Mouse (Mus musculus): ENCODE data around the gene Atp1b2.

- no peak for TF ChIP-seq POLR2A (IDR thresholded peaks at IDR 0.05; ENCODE audit: borderline replicate concordance, low read depth, low read length)
- TF ChIP-seq CTCF (IDR thresholded peaks at IDR 0.05; ENCODE audit: low read depth, low read length): no peak
These were observed 24.1 kb upstream of the Atp1b2 start for GRCm38 (mm10) chr11:69629802-69630201.

Data from bone marrow macrophage, adult 2 months (primary cell).